Mouse (Mus musculus) midbrain, embryonic 12.5 days (tissue): Measurements from ENCODE around the gene Hoxc8. TPM values are rescaled to one million over a fixed set of nuclear protein-coding genes. Genes with fewer than 3 reads are reported as not detected.

Experiments
- ATAC-seq: fragments of 200-750 bp; cut with Nextera tagmentation; 2 replicates; pipeline ENCODE4 v1.8.0; 2017; ENCODE audit warnings: low read depth, moderate TSS enrichment, moderate library complexity; ENCODE audit not compliant: low FRiP score
- H3K27ac ChIP-seq: fragments of 300-500 bp; sonication (generic); replicated peaks from 2 replicates; pipeline ENCODE4 v1.5.1; 2016; ENCODE audit warnings: mild to moderate bottlenecking
- H3K27me3 ChIP-seq: fragments of 300-500 bp; sonication (generic); 2 replicates; pipeline ENCODE4 v1.6.1; 2016; ENCODE audit warnings: mild to moderate bottlenecking
- H3K36me3 ChIP-seq: fragments of 300-500 bp; sonication (generic); 2 replicates; pipeline ENCODE4 v1.6.1; 2016
- H3K4me1 ChIP-seq: fragments of 300-500 bp; sonication (generic); 2 replicates; pipeline ENCODE4 v1.6.1; 2016
- H3K4me2 ChIP-seq: fragments of 300-500 bp; sonication (generic); replicated peaks from 2 replicates; pipeline ENCODE4 v1.6.1; 2016; ENCODE audit warnings: mild to moderate bottlenecking, moderate library complexity
- H3K4me3 ChIP-seq: fragments of 300-500 bp; sonication (generic); 2 replicates; pipeline ENCODE4 v1.5.1; 2016; ENCODE audit warnings: mild to moderate bottlenecking
- H3K9ac ChIP-seq: fragments of 300-500 bp; sonication (generic); replicated peaks from 2 replicates; pipeline ENCODE4 v1.6.1; 2016; ENCODE audit warnings: mild to moderate bottlenecking, moderate library complexity
- H3K9me3 ChIP-seq: fragments of 300-500 bp; sonication (generic); 2 replicates; pipeline ENCODE4 v1.6.1; 2016; ENCODE audit warnings: mild to moderate bottlenecking
- WGBS: fragments of 180-500 bp; shearing (Covaris S2); methylation state at CpG from one replicate; pipeline ENCODE4 v1.1.7; 2016; 5-methylcytosine and 5-hydroxymethylcytosine counted together
- polyA plus RNA-seq: library from polyadenylated mRNA; unstranded; fragments of >200 nt; fragmentation: Nextera tagmentation; extraction: Ambion mirVana; gene quantifications from 2 replicates; pipeline ENCODE4 v1.2.1, GENCODE M21; 2016

Hoxc8 gene
- polyA plus RNA-seq, 1 experiment from 2014 or later: not detected

- Histone ChIP-seq H3K4me1 (peaks cover 8% of the 10 kb centered on the region), H3K9me3 (no peaks in the 10 kb centered on the region), H3K4me2 (no peak overlapping the region), H3K4me3 (no peak overlapping the region), H3K27me3 (peaks cover 100% of the 10 kb centered on the region), H3K9ac (no peak overlapping the region), H3K27ac (no peak overlapping the region), H3K36me3 (no peaks in the 10 kb centered on the region)
- ATAC-seq: no peak
- WGBS: 3% methylated on average over 13 of the region's 13 CpGs
Measured at GRCm38 (mm10) chr15:102978615-102979515, 11.5 kb upstream of the Hoxc8 start.

- peaks cover 8% of the 10 kb centered on the region for H3K4me1 ChIP-seq
- no peaks in the 10 kb centered on the region for H3K9me3 ChIP-seq
- no peak overlapping the region for H3K4me2 ChIP-seq
- 0% methylated on average over 1 of the region's 1 CpGs for WGBS
- ATAC-seq: no peak
- peaks cover 100% of the 10 kb centered on the region for H3K27me3 ChIP-seq
- H3K4me3 ChIP-seq: no peak overlapping the region
- H3K36me3 ChIP-seq: no peaks in the 10 kb centered on the region
- no peak overlapping the region for H3K27ac ChIP-seq
- no peak overlapping the region for H3K9ac ChIP-seq
Measured at GRCm38 (mm10) chr15:102979936-102980335, 10.5 kb upstream of the Hoxc8 start.

- no peak overlapping the region for H3K4me2 ChIP-seq
- H3K9ac ChIP-seq: no peak overlapping the region
- H3K4me3 ChIP-seq: no peak overlapping the region
- H3K36me3 ChIP-seq: no peaks in the 10 kb centered on the region
- WGBS: 2% methylated on average over 11 of the region's 11 CpGs
- peaks cover 8% of the 10 kb centered on the region for H3K4me1 ChIP-seq
- no peak for ATAC-seq
- H3K27me3 ChIP-seq: peaks cover 100% of the 10 kb centered on the region
- no peak overlapping the region for H3K27ac ChIP-seq
- H3K9me3 ChIP-seq: no peaks in the 10 kb centered on the region
Measured at GRCm38 (mm10) chr15:102980352-102980751, 10.1 kb upstream of the Hoxc8 start.

- peak overlapping the region; percentile 46 for H3K4me2 ChIP-seq
- H3K4me1 ChIP-seq: peaks cover 8% of the 10 kb centered on the region
- 0 out of 2 replicates have a peak overlapping the region, but pooled peaks have one; percentile 31 for H3K4me3 ChIP-seq
- H3K9ac ChIP-seq: no peak overlapping the region
- no peaks in the 10 kb centered on the region for H3K9me3 ChIP-seq
- under 1% methylated on average over 14 of the region's 14 CpGs for WGBS
- H3K36me3 ChIP-seq: no peaks in the 10 kb centered on the region
- peaks cover 100% of the 10 kb centered on the region for H3K27me3 ChIP-seq
- H3K27ac ChIP-seq: no peak overlapping the region
- no peak for ATAC-seq
Measured at GRCm38 (mm10) chr15:102980912-102981311, 9.5 kb upstream of the Hoxc8 start.

GRCm38 (mm10) chr15:102981379-102982288 lies 8.8 kb upstream of the Hoxc8 start:
- H3K36me3 ChIP-seq: no peaks in the 10 kb centered on the region
- no peak for ATAC-seq
- H3K4me2 ChIP-seq: peak overlapping the region; percentile 46
- H3K4me3 ChIP-seq: peak overlapping the region; percentile 31
- H3K27ac ChIP-seq: no peak overlapping the region
- H3K27me3 ChIP-seq: peaks cover 100% of the 10 kb centered on the region
- no peaks in the 10 kb centered on the region for H3K9me3 ChIP-seq
- no peak overlapping the region for H3K9ac ChIP-seq
- under 1% methylated on average over 88 of the region's 88 CpGs for WGBS
- H3K4me1 ChIP-seq: peaks cover 8% of the 10 kb centered on the region

GRCm38 (mm10) chr15:102983716-102984115 lies 6.7 kb upstream of the Hoxc8 start:
- no peak overlapping the region for H3K9ac ChIP-seq
- H3K36me3 ChIP-seq: no peaks in the 10 kb centered on the region
- peaks cover 8% of the 10 kb centered on the region for H3K4me1 ChIP-seq
- ATAC-seq: no peak
- H3K27ac ChIP-seq: no peak overlapping the region
- peaks cover 100% of the 10 kb centered on the region for H3K27me3 ChIP-seq
- no peak overlapping the region for H3K4me3 ChIP-seq
- WGBS: 2% methylated on average over 12 of the region's 12 CpGs
- H3K4me2 ChIP-seq: no peak overlapping the region
- H3K9me3 ChIP-seq: no peaks in the 10 kb centered on the region

GRCm38 (mm10) chr15:102984521-102984920 lies 5.9 kb upstream of the Hoxc8 start:
- Histone ChIP-seq H3K27ac (no peak overlapping the region), H3K9ac (no peak overlapping the region)
- 0% methylated on average over 10 of the region's 10 CpGs for WGBS

GRCm38 (mm10) chr15:102984925-102985324 lies 5.5 kb upstream of the Hoxc8 start:
- Histone ChIP-seq H3K4me3 (no peak overlapping the region), H3K4me2 (no peak overlapping the region), H3K27me3 (peaks cover 100% of the 10 kb centered on the region), H3K27ac (no peak overlapping the region), H3K9me3 (no peaks in the 10 kb centered on the region), H3K4me1 (peaks cover 8% of the 10 kb centered on the region), H3K36me3 (no peaks in the 10 kb centered on the region), H3K9ac (no peak overlapping the region)
- ATAC-seq: no peak
- 1% methylated on average over 3 of the region's 3 CpGs for WGBS

More at GRCm38 (mm10) chr15:102984521-102984920, 5.9 kb upstream of the Hoxc8 start:
- Histone ChIP-seq H3K4me1 (peaks cover 8% of the 10 kb centered on the region), H3K9me3 (no peaks in the 10 kb centered on the region), H3K4me2 (no peak overlapping the region), H3K27me3 (peaks cover 100% of the 10 kb centered on the region), H3K36me3 (no peaks in the 10 kb centered on the region), H3K4me3 (no peak overlapping the region)
- no peak for ATAC-seq

GRCm38 (mm10) chr15:102987124-102987833 lies 3.1 kb upstream of the Hoxc8 start:
- Histone ChIP-seq H3K4me1 (no peaks in the 10 kb centered on the region), H3K36me3 (no peaks in the 10 kb centered on the region), H3K9me3 (no peaks in the 10 kb centered on the region), H3K4me3 (no peak overlapping the region), H3K4me2 (no peak overlapping the region), H3K27me3 (peaks cover 100% of the 10 kb centered on the region), H3K27ac (no peak overlapping the region), H3K9ac (no peak overlapping the region)
- 2% methylated on average over 21 of the region's 21 CpGs for WGBS
- ATAC-seq: no peak

GRCm38 (mm10) chr15:102988078-102988477 lies 2.3 kb upstream of the Hoxc8 start:
- Histone ChIP-seq H3K4me2 (no peak overlapping the region), H3K27me3 (peaks cover 100% of the 10 kb centered on the region), H3K4me1 (no peaks in the 10 kb centered on the region), H3K27ac (no peak overlapping the region), H3K9ac (no peak overlapping the region), H3K36me3 (no peaks in the 10 kb centered on the region), H3K9me3 (no peaks in the 10 kb centered on the region), H3K4me3 (no peak overlapping the region)
- no peak for ATAC-seq
- 21% methylated on average over 5 of the region's 5 CpGs for WGBS

- H3K36me3 ChIP-seq: no peaks in the 10 kb centered on the region
- H3K4me3 ChIP-seq: no peak overlapping the region
- no peak overlapping the region for H3K27ac ChIP-seq
- no peak overlapping the region for H3K9ac ChIP-seq
- no peaks in the 10 kb centered on the region for H3K4me1 ChIP-seq
- ATAC-seq: no peak
- H3K27me3 ChIP-seq: peaks cover 98% of the 10 kb centered on the region
- no peaks in the 10 kb centered on the region for H3K9me3 ChIP-seq
- no peak overlapping the region for H3K4me2 ChIP-seq
- 3% methylated on average over 7 of the region's 7 CpGs for WGBS
Measured at GRCm38 (mm10) chr15:102991782-102992181, 1.4 kb downstream of the Hoxc8 start.
